Mouse (Mus musculus): ENCODE results near the gene Cacna1i. TPM values are rescaled to one million over a fixed set of nuclear protein-coding genes. Genes with fewer than 3 reads are reported as not detected.

Cacna1i gene
- polyA plus RNA-seq, 1 experiment from 2014 or later: 0.08 TPM

DNA sequence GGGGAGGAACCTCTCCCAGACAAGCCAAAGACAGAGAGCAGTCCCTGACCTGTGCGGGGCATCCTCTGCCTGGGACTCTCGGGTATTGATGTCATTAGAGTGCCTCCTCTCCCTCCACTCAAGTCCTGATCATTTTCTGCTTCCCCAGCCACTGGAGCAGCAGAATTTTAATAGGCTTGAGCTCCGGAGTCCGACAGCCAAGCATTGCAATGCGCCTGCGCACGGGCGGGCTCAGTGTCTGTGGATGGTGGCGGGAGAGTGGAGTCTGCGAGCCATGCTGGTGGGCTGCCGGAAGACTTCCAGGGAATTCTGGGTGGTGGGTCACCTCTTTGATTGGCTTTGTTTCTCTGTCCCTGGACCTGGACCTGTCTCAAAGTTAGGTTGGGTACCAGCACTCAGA lies 143.3 kb downstream of the Cacna1i start:
- Histone ChIP-seq H3K9ac (replicated peaks) (no peak overlapping the region), H3K4me2 (replicated peaks) (no peak overlapping the region), H3K27me3 (no peaks in the 10 kb centered on the region), H3K4me1 (no peaks in the 10 kb centered on the region), H3K27ac (replicated peaks) (no peak overlapping the region), H3K4me3 (no peak overlapping the region), H3K36me3 (no peaks in the 10 kb centered on the region), H3K9me3 (no peaks in the 10 kb centered on the region)
- no peak for ATAC-seq (ENCODE audit: low FRiP score, low read depth)
- 78% methylated on average over 11 of the region's 11 CpGs for WGBS

GRCm38 (mm10) chr15:80436961-80437360 lies 149.9 kb downstream of the Cacna1i start:
- no peak overlapping the region for H3K27ac ChIP-seq (replicated peaks)
- no peak for ATAC-seq (ENCODE audit: low FRiP score, low read depth)
- H3K9me3 ChIP-seq: no peaks in the 10 kb centered on the region
- H3K4me2 ChIP-seq (replicated peaks): no peak overlapping the region
- no peak overlapping the region for H3K9ac ChIP-seq (replicated peaks)
- H3K36me3 ChIP-seq: no peaks in the 10 kb centered on the region
- H3K4me3 ChIP-seq: no peak overlapping the region
- H3K4me1 ChIP-seq: peaks cover 14% of the 10 kb centered on the region
- 87% methylated on average over 5 of the region's 5 CpGs for WGBS
- H3K27me3 ChIP-seq: no peaks in the 10 kb centered on the region

DNA sequence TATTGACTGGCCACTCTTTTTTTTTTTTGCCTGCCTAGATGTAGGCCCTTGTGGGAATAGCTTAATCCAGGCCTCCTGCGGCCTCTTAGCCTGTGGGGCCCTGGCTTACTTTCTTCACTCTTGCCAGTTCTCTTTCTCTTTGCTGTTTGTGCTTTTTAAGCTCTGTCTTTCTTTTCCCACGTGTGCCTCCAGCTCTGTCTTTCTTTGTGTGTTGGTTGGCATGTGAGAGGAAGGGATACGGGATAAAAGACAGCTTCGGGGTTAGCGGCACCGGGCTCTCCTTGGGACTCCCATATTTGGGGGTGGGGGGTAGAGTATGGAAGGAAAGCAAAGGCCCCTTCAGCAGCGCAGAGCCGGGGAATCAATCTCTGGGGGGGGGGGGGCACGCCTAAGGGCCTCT lies 151.0 kb downstream of the Cacna1i start:
- WGBS: 51% methylated on average over 9 of the region's 9 CpGs
- no peak overlapping the region for H3K27ac ChIP-seq (replicated peaks)
- no peak overlapping the region for H3K9ac ChIP-seq (replicated peaks)
- no peak overlapping the region for H3K4me2 ChIP-seq (replicated peaks)
- no peaks in the 10 kb centered on the region for H3K9me3 ChIP-seq
- no peak for ATAC-seq (ENCODE audit: low FRiP score, low read depth)
- H3K4me3 ChIP-seq: no peak overlapping the region
- H3K4me1 ChIP-seq: peaks cover 14% of the 10 kb centered on the region
- no peaks in the 10 kb centered on the region for H3K27me3 ChIP-seq
- H3K36me3 ChIP-seq: no peaks in the 10 kb centered on the region

DNA sequence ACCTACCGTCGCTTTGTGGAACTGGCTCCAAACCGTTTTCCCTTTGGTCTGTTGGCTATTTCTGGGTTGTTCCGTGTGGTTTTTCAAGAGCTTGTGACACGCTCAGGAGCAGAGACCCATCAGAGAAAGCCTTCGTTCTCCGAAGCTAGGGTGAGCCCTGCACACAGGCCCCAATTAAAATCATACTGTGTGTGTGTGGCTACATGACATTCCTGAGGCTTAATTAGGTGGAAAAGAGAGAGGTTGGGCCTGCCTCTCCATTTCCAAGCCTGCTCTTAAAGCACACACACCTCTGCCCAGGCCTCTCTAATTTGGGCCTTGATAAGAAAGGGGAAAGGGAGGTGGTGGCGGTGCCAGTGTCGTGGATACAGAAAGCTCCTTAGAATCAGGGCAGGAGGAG lies 151.4 kb downstream of the Cacna1i start:
- H3K4me2 ChIP-seq (replicated peaks): no peak overlapping the region
- no peaks in the 10 kb centered on the region for H3K27me3 ChIP-seq
- no peak overlapping the region for H3K4me3 ChIP-seq
- no peaks in the 10 kb centered on the region for H3K9me3 ChIP-seq
- no peak overlapping the region for H3K9ac ChIP-seq (replicated peaks)
- WGBS: 77% methylated on average over 9 of the region's 9 CpGs
- H3K27ac ChIP-seq (replicated peaks): no peak overlapping the region
- no peaks in the 10 kb centered on the region for H3K36me3 ChIP-seq
- peaks cover 14% of the 10 kb centered on the region for H3K4me1 ChIP-seq
- ATAC-seq (ENCODE audit: low FRiP score, low read depth): no peak

GRCm38 (mm10) chr15:80440195-80440594 lies 153.2 kb downstream of the Cacna1i start:
- ATAC-seq (ENCODE audit: low FRiP score, low read depth): no peak
- 85% methylated on average over 6 of the region's 6 CpGs for WGBS
- Histone ChIP-seq H3K4me1 (peaks cover 14% of the 10 kb centered on the region), H3K4me2 (replicated peaks) (no peak overlapping the region), H3K27ac (replicated peaks) (no peak overlapping the region), H3K9ac (replicated peaks) (no peak overlapping the region), H3K27me3 (no peaks in the 10 kb centered on the region), H3K4me3 (no peak overlapping the region), H3K36me3 (no peaks in the 10 kb centered on the region), H3K9me3 (no peaks in the 10 kb centered on the region)

DNA sequence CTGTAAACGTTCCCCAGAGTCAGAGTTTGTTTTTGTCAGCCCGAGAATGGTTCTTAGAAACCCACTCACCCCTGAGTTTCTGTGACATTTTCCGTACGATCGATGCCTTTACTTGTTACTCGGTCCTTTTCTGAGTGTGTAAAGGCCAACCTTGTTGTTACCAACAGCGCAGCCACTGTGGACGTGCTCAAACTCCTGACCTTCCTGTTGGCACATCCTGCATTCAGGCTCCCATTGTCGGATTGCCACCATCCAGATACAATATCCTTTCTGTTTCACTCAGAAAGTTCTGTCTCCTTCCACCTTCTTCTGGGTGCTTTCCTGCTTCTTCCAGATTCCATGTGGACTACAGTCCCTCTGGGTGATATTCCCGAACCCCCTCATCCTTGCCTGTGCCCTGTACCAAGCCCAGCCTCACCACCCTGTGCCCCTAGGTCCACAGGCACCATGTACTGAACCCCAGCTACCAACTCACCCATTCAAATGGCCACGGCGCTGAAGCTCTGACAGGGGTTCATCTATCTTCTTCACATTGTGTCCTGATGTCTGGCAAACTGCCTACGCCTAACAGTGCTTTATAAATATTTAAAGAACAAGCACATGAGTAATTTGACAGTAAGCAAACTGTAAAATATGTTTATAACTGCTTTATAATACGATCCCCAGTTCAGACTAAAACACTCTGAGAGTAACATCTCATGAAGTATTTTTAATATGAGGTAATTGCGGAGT lies 159.1 kb downstream of the Cacna1i start:
- no peaks in the 10 kb centered on the region for H3K4me1 ChIP-seq
- H3K4me2 ChIP-seq (replicated peaks): no peak overlapping the region
- H3K27ac ChIP-seq (replicated peaks): no peak overlapping the region
- ATAC-seq (ENCODE audit: low FRiP score, low read depth): no peak
- no peaks in the 10 kb centered on the region for H3K36me3 ChIP-seq
- H3K9ac ChIP-seq (replicated peaks): no peak overlapping the region
- 84% methylated on average over 15 of the region's 15 CpGs for WGBS
- no peak overlapping the region for H3K4me3 ChIP-seq
- no peaks in the 10 kb centered on the region for H3K9me3 ChIP-seq
- no peaks in the 10 kb centered on the region for H3K27me3 ChIP-seq

Other genes starting within 250 kb of the Cacna1i start
- 10.8 and 10.9 TPM in 2 replicates for gene Syngr1, start 195.9 kb upstream of the Cacna1i start, polyA plus RNA-seq (2016; fragmentation: Nextera tagmentation; extraction: Ambion mirVana)
- 652 and 673 TPM in 2 replicates for gene Rpl3, start 195.4 kb upstream of the Cacna1i start, polyA plus RNA-seq (2016; fragmentation: Nextera tagmentation; extraction: Ambion mirVana)
- 41.9 and 43.6 TPM in 2 replicates for gene Tab1, start 154.1 kb upstream of the Cacna1i start, polyA plus RNA-seq (2016; fragmentation: Nextera tagmentation; extraction: Ambion mirVana)
- gene Mgat3, start 113.5 kb upstream of the Cacna1i start, polyA plus RNA-seq (2016; fragmentation: Nextera tagmentation; extraction: Ambion mirVana): 11.8 and 13.1 TPM in 2 replicates
- gene Mief1, start 53.2 kb upstream of the Cacna1i start, polyA plus RNA-seq (2016; fragmentation: Nextera tagmentation; extraction: Ambion mirVana): 46.4 and 50.7 TPM in 2 replicates
- 4.1 TPM in 1 of 2 replicates, not detected in the other for gene AC140267.1, start 51.4 kb upstream of the Cacna1i start, polyA plus RNA-seq (2016; fragmentation: Nextera tagmentation; extraction: Ambion mirVana)
- 128 and 134 TPM in 2 replicates for gene Atf4, start 32.1 kb upstream of the Cacna1i start, polyA plus RNA-seq (2016; fragmentation: Nextera tagmentation; extraction: Ambion mirVana)
- gene Rps19bp1, start 22.9 kb upstream of the Cacna1i start, polyA plus RNA-seq (2016; fragmentation: Nextera tagmentation; extraction: Ambion mirVana): 56.5 and 60.7 TPM in 2 replicates